Mouse (Mus musculus) liver (tissue): ENCODE measurements around the gene Ngrn.

Experiments used
- DNase-seq: peaks from one replicate; pipeline ENCODE4 v3.0.0-alpha.2; 2020; ENCODE audit warnings: mixed read lengths

Gene Ngrn

GRCm38 (mm10) chr7:80260625-80261371 is at the start of gene Ngrn:
Gene Ngrn (plus strand): TSS chr7:80261215.
- DNase-seq, result peak; percentile 88

- no peak for DNase-seq
These were observed 47.4 kb upstream of the Ngrn start for GRCm38 (mm10) chr7:80213604-80214003.

- no peak for DNase-seq
These were observed 46.6 kb upstream of the Ngrn start for GRCm38 (mm10) chr7:80214459-80214858.

DNA sequence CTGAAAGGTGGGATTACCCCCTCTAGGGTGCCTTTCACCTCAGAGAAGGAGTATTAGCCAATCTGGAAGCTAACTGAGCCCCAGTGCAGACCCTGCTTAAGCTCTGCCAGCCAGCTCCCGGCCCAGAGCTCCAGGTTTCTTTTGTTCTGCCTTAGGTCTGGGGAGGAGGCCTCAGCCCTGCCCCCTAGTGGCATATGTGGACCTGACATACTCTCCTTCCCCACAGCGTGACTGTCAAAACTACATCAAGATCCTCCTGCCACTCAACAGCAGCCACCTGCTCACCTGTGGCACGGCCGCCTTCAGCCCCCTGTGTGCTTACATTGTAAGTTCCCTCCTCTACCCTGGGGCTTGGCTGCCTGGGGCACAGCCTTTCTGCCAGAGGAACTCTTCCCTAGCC is 45.6 kb upstream of the Ngrn start:
- DNase-seq, result peak; percentile 86

- no peak for DNase-seq
These were observed 44.4 kb upstream of the Ngrn start for GRCm38 (mm10) chr7:80216566-80216965.

GRCm38 (mm10) chr7:80218666-80219065 is 42.3 kb upstream of the Ngrn start:
- DNase-seq, result no peak

DNA sequence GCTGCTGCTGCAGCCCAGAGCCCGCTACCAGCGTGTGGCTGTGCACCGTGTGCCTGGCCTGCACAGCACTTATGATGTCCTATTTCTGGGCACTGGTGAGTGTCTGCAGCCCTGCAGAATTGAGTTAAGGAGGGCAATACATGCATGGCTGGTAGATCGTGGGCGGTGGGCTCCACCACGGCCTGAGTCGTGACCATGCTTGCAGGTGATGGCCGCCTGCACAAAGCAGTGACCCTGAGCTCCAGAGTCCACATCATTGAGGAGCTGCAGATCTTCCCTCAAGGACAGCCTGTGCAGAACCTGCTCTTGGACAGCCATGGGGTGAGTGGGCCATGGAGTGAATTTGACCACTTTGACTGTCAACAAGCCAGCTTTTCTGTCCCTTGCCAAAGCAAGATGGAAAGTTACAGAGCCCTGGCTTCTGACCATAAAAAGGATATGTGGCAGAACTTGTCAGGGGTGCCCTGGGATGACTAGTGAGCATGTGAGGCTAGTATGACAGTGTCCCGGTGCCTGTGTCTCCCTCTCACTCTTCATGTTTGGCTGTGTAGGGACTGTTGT is 40.7 kb upstream of the Ngrn start:
- DNase-seq, result no peak

DNA sequence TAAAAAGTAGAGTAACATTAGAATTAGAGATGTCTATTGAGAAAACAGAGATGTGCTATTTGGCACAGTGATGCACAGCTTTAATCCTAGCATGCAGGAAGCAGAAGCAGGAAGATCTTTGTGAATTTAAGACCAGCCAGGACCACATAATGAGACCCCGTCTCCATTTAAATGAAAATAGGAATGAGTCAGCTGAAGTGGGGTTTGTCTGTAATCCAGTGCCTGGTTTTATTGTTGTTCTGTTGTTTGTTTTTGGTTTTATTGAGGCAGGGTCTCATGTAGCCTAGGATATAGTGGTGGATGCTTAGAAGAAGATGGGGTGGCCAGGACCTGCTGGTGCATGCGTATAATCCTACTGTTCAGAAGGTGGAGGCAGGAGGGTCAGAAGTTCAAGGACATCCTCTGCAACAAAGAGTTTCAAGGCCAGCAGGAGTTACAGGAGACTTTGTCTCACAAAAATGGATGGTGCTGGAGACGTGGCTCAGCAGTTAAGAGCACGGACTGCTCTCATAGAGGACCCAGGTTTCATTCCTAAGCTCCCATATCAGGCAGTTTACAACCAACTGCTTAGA is 39.8 kb upstream of the Ngrn start:
- no peak for DNase-seq

GRCm38 (mm10) chr7:80227065-80227464 is 34.0 kb upstream of the Ngrn start:
- DNase-seq, result no peak

DNA sequence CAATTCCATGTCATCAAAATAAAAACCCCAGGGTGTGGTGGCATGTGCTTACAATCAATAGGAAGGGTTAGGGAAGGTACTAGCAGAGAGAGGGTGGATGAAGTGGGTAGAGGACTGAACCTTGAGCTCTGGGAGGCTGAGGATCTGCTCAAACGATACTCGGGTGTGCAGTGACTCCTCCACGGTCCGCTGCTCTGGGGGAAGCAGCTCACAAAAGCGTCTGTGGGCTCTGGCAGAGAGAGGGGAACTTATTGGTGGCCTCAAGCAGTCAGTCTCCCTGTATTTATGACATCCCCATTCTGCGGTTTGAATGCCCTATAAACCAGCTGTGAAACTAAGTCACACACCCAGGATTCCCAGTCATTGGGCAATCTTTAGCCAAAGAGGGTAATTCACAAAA is 30.8 kb upstream of the Ngrn start:
- no peak for DNase-seq

GRCm38 (mm10) chr7:80231971-80232488 is 29.0 kb upstream of the Ngrn start:
- peak; percentile 70 for DNase-seq

DNA sequence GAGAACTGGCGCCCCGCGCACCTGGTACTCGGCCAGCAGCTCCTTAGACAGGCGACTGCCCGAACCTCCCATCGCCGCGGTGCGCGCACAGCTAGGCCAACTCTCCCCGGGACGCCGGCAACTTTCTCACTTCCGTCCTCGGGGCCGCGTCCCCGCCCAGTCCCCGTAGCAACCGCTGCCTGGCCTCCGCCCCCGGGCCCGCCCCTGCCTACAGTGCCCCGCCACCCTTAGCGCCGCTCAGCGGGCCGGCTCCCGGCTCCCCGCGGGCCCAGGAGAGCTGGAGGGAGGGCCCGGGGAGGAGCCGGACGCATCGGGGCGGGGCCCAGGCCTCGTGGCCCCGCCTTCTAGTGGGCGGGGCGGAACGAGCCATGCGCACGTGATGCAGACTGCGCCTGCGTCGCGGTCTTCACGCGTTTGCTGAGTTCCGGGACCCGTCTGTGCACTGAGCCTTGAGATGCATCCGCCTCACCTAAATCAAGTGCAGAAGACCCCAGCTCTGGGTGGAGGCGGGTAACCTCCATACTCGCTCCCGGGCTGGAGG is 28.5 kb upstream of the Ngrn start, which contains the start of the genes Cib1 and Gdpgp1:
Gene Cib1, minus strand, starts transcription at position 325 of the 541 bp plus-strand sequence.
Gene Gdpgp1, plus strand, starts transcription at position 377 of the 541 bp plus-strand sequence.
- peak; percentile 99 for DNase-seq

GRCm38 (mm10) chr7:80233799-80234198 is 27.2 kb upstream of the Ngrn start:
- DNase-seq, result no peak

- no peak for DNase-seq
These were observed 22.5 kb upstream of the Ngrn start for GRCm38 (mm10) chr7:80238542-80238941.

DNA sequence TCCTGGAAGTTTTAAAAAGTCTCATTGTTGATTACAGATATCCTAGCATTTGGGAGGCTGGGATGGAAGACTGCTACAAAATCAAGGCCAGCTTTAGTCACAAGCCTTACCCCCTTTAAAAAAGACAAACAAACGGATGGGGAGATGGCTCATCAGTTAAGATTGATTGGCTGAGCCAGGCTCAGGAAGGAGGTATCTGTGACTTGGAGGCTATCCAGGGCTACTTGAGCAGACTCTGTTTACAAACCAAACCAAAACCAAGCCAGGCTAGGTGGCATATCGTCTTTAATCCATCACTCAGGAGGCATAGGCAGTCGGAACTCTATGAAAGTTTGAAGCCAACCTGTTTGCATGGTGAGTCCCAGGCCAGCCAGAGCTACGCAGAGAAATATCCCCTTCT is 19.4 kb upstream of the Ngrn start:
- no peak for DNase-seq

DNA sequence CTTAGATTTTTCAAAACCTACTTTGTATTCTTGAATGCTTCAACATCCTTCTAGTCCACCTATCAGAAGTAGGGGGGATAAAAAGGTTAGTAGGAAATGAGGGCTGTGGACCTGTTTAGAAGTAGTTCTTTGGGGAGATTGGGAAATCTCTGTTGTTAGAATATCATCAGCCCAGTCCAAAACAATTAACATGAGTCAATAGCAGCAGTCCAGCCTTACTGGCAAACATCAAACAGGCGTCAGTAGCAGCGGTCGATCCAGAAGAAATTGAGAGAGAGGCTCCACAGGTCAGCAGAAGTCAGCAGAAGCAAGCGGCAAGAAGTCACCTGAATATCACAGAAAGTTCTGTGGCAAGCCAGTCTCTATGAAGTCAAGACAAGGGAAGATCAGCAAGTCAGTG is 16.2 kb upstream of the Ngrn start:
- no peak for DNase-seq

GRCm38 (mm10) chr7:80246148-80246721 is 14.8 kb upstream of the Ngrn start, which contains the start of gene Ttll13:
Gene Ttll13 (plus strand): TSS chr7:80246376.
- DNase-seq, result peak; percentile 99

DNA sequence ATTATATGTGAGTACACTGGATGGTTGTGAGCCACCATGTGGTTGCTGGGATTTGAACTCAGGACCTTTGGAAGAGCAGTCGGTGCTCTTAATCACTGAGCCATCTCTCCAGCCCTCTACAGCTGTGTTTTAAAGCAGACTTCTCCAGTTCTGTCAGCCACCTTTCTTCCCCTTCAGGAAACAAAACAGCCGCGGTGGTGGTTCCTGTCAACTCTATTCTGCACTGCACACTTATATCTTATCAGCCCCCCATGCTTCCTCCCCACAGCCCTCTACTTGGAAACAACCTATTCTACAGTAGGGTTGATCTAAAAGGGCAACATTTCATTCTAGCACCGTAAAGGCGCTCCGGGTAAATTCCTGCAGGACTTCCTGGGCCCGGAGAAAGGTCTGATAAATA is 14.2 kb upstream of the Ngrn start:
- peak; percentile 24 for DNase-seq

GRCm38 (mm10) chr7:80252437-80252836 is 8.6 kb upstream of the Ngrn start:
- no peak for DNase-seq

DNA sequence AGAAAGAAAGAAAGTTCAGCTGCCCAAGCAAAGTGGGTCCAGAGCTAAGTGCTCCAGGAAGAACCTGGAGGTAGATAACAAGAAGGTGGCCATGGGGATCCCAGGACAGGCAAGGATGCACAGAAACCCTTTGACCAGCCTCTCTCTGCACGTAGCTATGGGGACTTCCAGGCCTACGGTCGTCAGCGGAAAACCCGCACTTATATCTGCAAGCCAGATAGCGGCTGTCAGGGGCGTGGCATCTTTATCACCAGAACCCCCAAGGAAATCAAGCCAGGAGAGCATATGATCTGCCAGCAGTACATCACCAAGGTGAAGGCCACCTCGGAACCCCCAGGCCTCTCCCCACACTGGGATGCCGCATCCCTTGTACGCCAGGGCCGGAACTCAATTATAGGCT is 8.1 kb upstream of the Ngrn start:
- peak; percentile 41 for DNase-seq

DNA sequence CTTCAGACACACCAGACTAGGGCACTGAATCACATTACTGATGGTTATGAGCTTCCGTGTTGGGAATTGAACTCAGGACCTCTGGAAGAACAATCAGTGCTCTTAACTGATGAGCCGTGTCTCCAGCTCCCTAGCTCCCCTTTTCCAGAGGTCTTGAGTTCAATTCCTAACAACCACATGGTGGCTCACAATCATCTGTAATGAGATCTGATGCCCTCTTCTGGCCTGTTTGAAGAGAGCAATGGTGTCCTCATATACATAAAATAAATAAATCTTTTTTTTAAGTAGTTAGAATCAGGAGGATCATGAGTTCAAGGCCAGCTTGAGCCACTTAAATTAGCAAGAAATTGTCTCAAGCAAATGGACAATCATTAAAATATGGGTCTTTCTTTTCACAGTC is 5.0 kb upstream of the Ngrn start:
- no peak for DNase-seq

- DNase-seq, result no peak
These were observed 3.3 kb upstream of the Ngrn start for GRCm38 (mm10) chr7:80257706-80258105.

DNA sequence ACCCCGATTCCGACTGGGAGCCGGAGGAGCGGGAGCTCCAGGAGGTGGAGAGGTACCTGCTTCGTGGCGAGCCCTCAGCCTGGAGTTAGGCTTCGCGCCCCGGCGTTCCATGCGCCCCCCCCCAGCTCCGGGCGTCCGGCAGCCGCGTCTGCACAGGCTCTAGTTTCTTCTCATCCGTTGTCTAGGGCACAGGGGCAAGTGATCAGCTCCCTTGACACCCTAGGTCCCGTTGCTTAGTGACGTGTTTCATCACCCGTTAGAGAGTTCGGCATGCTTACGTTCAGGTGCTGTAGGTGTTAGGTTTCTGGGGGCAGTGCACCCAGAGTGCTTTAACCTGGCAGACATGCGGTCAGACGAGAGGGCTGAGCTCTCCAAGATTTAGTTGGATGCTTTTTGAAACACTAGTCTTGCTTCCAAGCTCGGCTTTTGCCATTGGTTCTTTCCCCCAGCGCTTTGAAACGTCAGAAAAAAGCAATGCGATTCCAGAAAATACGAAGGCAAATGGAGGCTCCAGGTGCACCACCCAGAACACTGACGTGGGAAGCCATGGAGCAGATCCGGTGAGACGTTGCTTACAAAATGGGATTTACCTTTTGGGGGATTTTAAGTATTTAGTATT is 466 bp downstream of the Ngrn start:
- DNase-seq, result peak; percentile 28
